Mouse (Mus musculus): ENCODE data around the gene Rab8b. TPM values are rescaled to one million over a fixed set of nuclear protein-coding genes. Genes with fewer than 3 reads are reported as not detected.
"Not testable (repeated sequence)": the region's sequence is repeated elsewhere in the genome, so short reads cannot be mapped to it uniquely, and the experiment has no call there.

Gene Rab8b
- total RNA-seq, 2 experiments from 2014 or later = 21.7 TPM

- DNase-seq = peak; percentile 99
Observed at GRCm38 (mm10) chr9:66834318-66835096, 85.0 kb downstream of the Rab8b start, which contains the start of gene Aph1c. Aph1c (minus strand) TSS chr9:66834726.

- peak; percentile 17 for DNase-seq
Observed at GRCm38 (mm10) chr9:66833851-66834250, 85.6 kb downstream of the Rab8b start.

- DNase-seq = peak; percentile 15
Observed at GRCm38 (mm10) chr9:66832366-66832908, 87.0 kb downstream of the Rab8b start.

- peak; percentile 36 for DNase-seq
Observed at GRCm38 (mm10) chr9:66825990-66826389, 93.5 kb downstream of the Rab8b start.

- DNase-seq = not testable (repeated sequence)
Observed at GRCm38 (mm10) chr9:66822255-66822654, 97.2 kb downstream of the Rab8b start.

GRCm38 (mm10) chr9:66820996-66821395 is 98.5 kb downstream of the Rab8b start:
- DNase-seq = no peak

GRCm38 (mm10) chr9:66813392-66813791 is 106.1 kb downstream of the Rab8b start:
- DNase-seq = no peak

GRCm38 (mm10) chr9:66805951-66806350 is 113.5 kb downstream of the Rab8b start:
- peak; percentile 25 for DNase-seq

GRCm38 (mm10) chr9:66801947-66802346 is 117.5 kb downstream of the Rab8b start:
- no peak for DNase-seq

GRCm38 (mm10) chr9:66796739-66797138 is 122.7 kb downstream of the Rab8b start, which contains the start of gene Gm10647:
Gm10647 (plus strand) TSS chr9:66797039.
- no peak for DNase-seq

GRCm38 (mm10) chr9:66795464-66796324 is 123.8 kb downstream of the Rab8b start, which contains the start of gene Aph1b:
Aph1b (minus strand) TSS chr9:66795490.
- DNase-seq = peak; percentile 97

- DNase-seq = no peak
Observed at GRCm38 (mm10) chr9:66794629-66795463, 124.6 kb downstream of the Rab8b start.

Other genes starting within 250 kb of the Rab8b start
- under 1 TPM; 0.42 to 0.78 TPM for gene Car12, start 206.0 kb downstream of the Rab8b start, total RNA-seq (2021)
- gene Aph1b, start 124.2 kb downstream of the Rab8b start, total RNA-seq (2021) = 1 to 10 TPM; 3.4 to 5.1 TPM
- under 1 TPM in 1 of 2 experiments, not detected in 1; 0.27 TPM for gene Gm10647, start 122.6 kb downstream of the Rab8b start, total RNA-seq (2021)
- 1 to 10 TPM; 4.5 to 5.8 TPM for gene Aph1c, start 85.0 kb downstream of the Rab8b start, total RNA-seq (2021)
- gene Rps27l, start 26.4 kb upstream of the Rab8b start, total RNA-seq (2021) = 100 to 1,000 TPM; 312 to 350 TPM
- 10 to 100 TPM; 18.7 to 20.3 TPM for gene Lactb, start 55.8 kb upstream of the Rab8b start, total RNA-seq (2021)
- 100 to 1,000 TPM; 371 to 920 TPM for gene Tpm1, start 129.7 kb upstream of the Rab8b start, total RNA-seq (2021)